Mouse (Mus musculus): ENCODE results near the gene Cdan1.

DNA sequence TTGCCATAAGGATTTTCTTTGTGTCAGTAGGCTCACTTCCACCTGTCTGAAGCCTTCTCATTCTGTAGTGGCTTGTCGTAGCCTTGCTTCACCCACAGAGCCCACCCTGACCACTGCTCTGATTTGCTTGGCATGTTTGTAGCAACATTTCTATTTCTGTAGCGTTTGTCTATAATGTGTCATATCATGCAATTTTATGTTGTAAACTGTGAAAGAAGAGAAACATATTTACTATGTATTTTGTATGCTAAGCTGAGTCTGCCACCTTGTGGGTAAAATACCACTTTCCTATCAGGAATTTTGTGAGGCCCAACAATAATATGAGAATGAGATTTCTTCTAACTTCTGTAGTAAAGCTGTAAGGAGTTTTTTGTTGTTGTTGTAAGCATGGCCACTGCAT is 179.7 kb downstream of the Cdan1 start:
- TF ChIP-seq CTCF (conservative IDR thresholded peaks at IDR 0.05; ENCODE audit: low read length): no peak
- TF ChIP-seq POU5F1 (IDR thresholded peaks at IDR 0.05; ENCODE audit: borderline replicate concordance, low read length): no peak

All from E14TG2a.4 (cell line).